Mouse (Mus musculus) left cerebral cortex, postnatal 36 days (tissue): ENCODE measurements around the gene Dph1. TPM values are rescaled to one million over a fixed set of nuclear protein-coding genes. Genes with fewer than 3 reads are reported as not detected.

ENCODE experiments used
- DNase-seq, 2 experiments: peaks; one replicate each; pipeline ENCODE4 v3.0.0; 2021 to 2022; ENCODE audit warnings: low spot score in 2 of 2, mixed read lengths in 1 of 2
- intact Hi-C: fragments of 180-260 bp; cut with DNase I; formaldehyde crosslinking; loops from one replicate; pipeline ENCODE4 v1.15.1; 2025
- total RNA-seq, 2 experiments: library from RNA; stranded (reverse); gene quantifications; 2 replicates each; pipeline ENCODE4 v1.2.3; 2021

The Dph1 gene
- total RNA-seq, 2 experiments from 2014 or later = 25.3 to 25.6 TPM

GRCm38 (mm10) chr11:75209363-75209762, 18.3 kb upstream of the Dph1 start:
- no peak for DNase-seq
- intact Hi-C loops = no loop called here

GRCm38 (mm10) chr11:75206347-75206746, 15.3 kb upstream of the Dph1 start:
- no peak for DNase-seq
- intact Hi-C loops = no loop called here

GRCm38 (mm10) chr11:75204472-75204871, 13.4 kb upstream of the Dph1 start:
- no peak for DNase-seq

GRCm38 (mm10) chr11:75203926-75204325, 12.9 kb upstream of the Dph1 start:
- DNase-seq = no peak
- intact Hi-C loops = no loop called here

More at GRCm38 (mm10) chr11:75204472-75204871, 13.4 kb upstream of the Dph1 start:
- intact Hi-C loops = no loop called here

- DNase-seq = no peak
- intact Hi-C loops = loop anchor here (1.0 kb wide), 1 partner anchor 17 kb away; no protein-coding TSS in a partner anchor
Observed at GRCm38 (mm10) chr11:75201721-75202120, 10.7 kb upstream of the Dph1 start.

GRCm38 (mm10) chr11:75200935-75201334, 9.9 kb upstream of the Dph1 start:
- intact Hi-C loops = loop anchor here (1.0 kb wide), 1 partner anchor 17 kb away; no protein-coding TSS in a partner anchor
- DNase-seq = peak; percentile 81 to 82

GRCm38 (mm10) chr11:75199951-75200350, 8.9 kb upstream of the Dph1 start:
- DNase-seq = no peak

GRCm38 (mm10) chr11:75198792-75199191, 7.8 kb upstream of the Dph1 start:
- DNase-seq = no peak
- intact Hi-C loops = no loop called here

More at GRCm38 (mm10) chr11:75199951-75200350, 8.9 kb upstream of the Dph1 start:
- intact Hi-C loops = no loop called here

GRCm38 (mm10) chr11:75197956-75198355, 6.9 kb upstream of the Dph1 start:
- DNase-seq = no peak
- intact Hi-C loops = no loop called here

GRCm38 (mm10) chr11:75196131-75196530, 5.1 kb upstream of the Dph1 start:
- no peak for DNase-seq
- intact Hi-C loops = no loop called here

GRCm38 (mm10) chr11:75194850-75195461, 3.9 kb upstream of the Dph1 start:
- DNase-seq = peak in 1 of 2 experiments; percentile 71
- intact Hi-C loops = loop anchor here (5.0 kb wide), 2 partner anchors 37 to 267 kb away; partner anchors contain the start of gene Tlcd2

- intact Hi-C loops = loop anchor here (5.0 kb wide), 2 partner anchors 38 to 268 kb away; partner anchors contain the start of gene Tlcd2
- no peak for DNase-seq
Observed at GRCm38 (mm10) chr11:75194121-75194849, 3.2 kb upstream of the Dph1 start.

- intact Hi-C loops = loop anchor here (5.0 kb wide), 2 partner anchors 39 to 269 kb away; partner anchors contain the start of gene Tlcd2
- peak; percentile 73 to 81 for DNase-seq
Observed at GRCm38 (mm10) chr11:75193256-75194071, 2.4 kb upstream of the Dph1 start, which contains the start of gene Rtn4rl1. Rtn4rl1 (plus strand) TSS chr11:75193783.

- peak; percentile 73 to 75 for DNase-seq
- intact Hi-C loops = loop anchor here (1.0 to 5.0 kb wide), 3 partner anchors 40 to 270 kb away; partner anchors contain the start of gene Tlcd2
Observed at GRCm38 (mm10) chr11:75192336-75193214, 1.5 kb upstream of the Dph1 start.

GRCm38 (mm10) chr11:75191841-75192240, 800 bp upstream of the Dph1 start:
- no peak for DNase-seq
- intact Hi-C loops = loop anchor here (1.0 to 5.0 kb wide), 3 partner anchors 40 to 270 kb away; partner anchors contain the start of gene Tlcd2

- intact Hi-C loops = loop anchor here (5.0 kb wide), 2 partner anchors 42 to 272 kb away; partner anchors contain the start of gene Tlcd2
Observed at GRCm38 (mm10) chr11:75190371-75190724, 693 bp downstream of the Dph1 start.

GRCm38 (mm10) chr11:75189713-75190370, 1.2 kb downstream of the Dph1 start:
- intact Hi-C loops = loop anchor here (5.0 kb wide), 2 partner anchors 42 to 272 kb away; partner anchors contain the start of gene Tlcd2
- peak in 1 of 2 experiments; percentile 49 for DNase-seq

More at GRCm38 (mm10) chr11:75190371-75190724, 693 bp downstream of the Dph1 start:
- peak; percentile 77 to 80 for DNase-seq

- DNase-seq = peak; percentile 53 to 61
- intact Hi-C loops = loop anchor here (1.0 kb wide), 1 partner anchor 16 kb away; no protein-coding TSS in a partner anchor
Observed at GRCm38 (mm10) chr11:75184986-75185385, 6.1 kb downstream of the Dph1 start.
